Mouse (Mus musculus) forebrain, embryonic 10.5 days (tissue): ENCODE measurements around the gene Clec2i. TPM values are rescaled to one million over a fixed set of nuclear protein-coding genes. Genes with fewer than 3 reads are reported as not detected.
"Not testable (repeated sequence)": the region's sequence is repeated elsewhere in the genome, so short reads cannot be mapped to it uniquely, and the experiment has no call there.

Experiments
- DNase-seq: peaks from one replicate; pipeline ENCODE4 v3.0.0-alpha.2; 2017; ENCODE audit warnings: low spot score; ENCODE audit errors: extremely low spot score
- H3K27ac ChIP-seq: fragments of 300-500 bp; sonication (generic); 2 replicates; pipeline ENCODE4 v1.5.1; 2016; ENCODE audit warnings: mild to moderate bottlenecking
- H3K27me3 ChIP-seq: fragments of 300-500 bp; sonication (generic); 2 replicates; pipeline ENCODE4 v1.6.1; 2016; ENCODE audit warnings: mild to moderate bottlenecking; ENCODE audit not compliant: poor library complexity, severe bottlenecking
- H3K36me3 ChIP-seq: fragments of 300-500 bp; sonication (generic); replicated peaks from 2 replicates; pipeline ENCODE4 v1.6.1; 2016; ENCODE audit warnings: mild to moderate bottlenecking, moderate library complexity
- H3K4me1 ChIP-seq: fragments of 300-500 bp; sonication (generic); 2 replicates; pipeline ENCODE4 v1.6.1; 2016
- H3K4me3 ChIP-seq: fragments of 300-500 bp; sonication (generic); 2 replicates; pipeline ENCODE4 v1.5.1; 2016; ENCODE audit warnings: mild to moderate bottlenecking, moderate library complexity
- H3K9me3 ChIP-seq: fragments of 300-500 bp; sonication (generic); 2 replicates; pipeline ENCODE4 v1.6.1; 2016; ENCODE audit warnings: mild to moderate bottlenecking, moderate library complexity
- WGBS: fragments of 180-500 bp; shearing (Covaris S2); methylation state at CpG from one replicate; pipeline ENCODE4 v1.1.7; 2016; 5-methylcytosine and 5-hydroxymethylcytosine counted together
- polyA plus RNA-seq: library from polyadenylated mRNA; unstranded; fragments of >200 nt; fragmentation: Nextera tagmentation; extraction: Ambion mirVana; gene quantifications from 2 replicates; pipeline ENCODE4 v1.2.1, GENCODE M21; 2016

The Clec2i gene
- polyA plus RNA-seq, 1 experiment from 2014 or later = not detected

DNA sequence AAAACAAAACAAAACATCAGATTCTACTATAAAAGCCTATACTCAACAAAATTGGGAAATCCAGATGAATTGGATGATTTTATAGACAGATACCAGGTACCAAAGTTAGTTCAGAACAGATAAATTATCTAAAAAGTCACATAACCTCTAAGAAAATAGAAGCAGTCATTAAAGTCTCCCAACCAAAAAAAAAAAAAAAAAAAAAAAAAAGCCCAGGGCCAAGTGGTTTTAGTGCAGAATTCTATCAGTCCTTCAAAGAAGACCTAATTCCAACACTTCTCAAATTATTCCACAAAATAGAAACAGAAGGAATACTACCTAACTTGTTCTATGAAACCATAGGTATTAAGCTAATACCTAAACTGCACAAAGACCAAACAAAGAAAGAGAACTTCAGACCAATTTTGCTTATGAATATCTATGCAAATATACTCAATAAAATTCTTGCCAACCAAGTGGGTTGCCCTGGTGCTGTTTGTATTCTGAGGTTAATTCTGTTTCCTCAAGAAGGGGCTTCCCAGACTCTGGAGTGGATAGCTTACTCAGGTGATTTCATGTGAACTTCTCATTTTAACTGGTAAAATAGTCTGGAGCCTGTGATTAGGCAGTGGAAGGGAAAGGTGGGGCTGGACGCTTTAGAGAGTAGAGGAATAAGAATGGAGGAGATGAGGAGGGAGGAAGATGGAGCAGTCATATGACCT lies 15.3 kb upstream of the Clec2i start:
- peaks cover 7% of the 10 kb centered on the region for H3K4me1 ChIP-seq
- no peak for DNase-seq
- peaks cover 5% of the 10 kb centered on the region; the same call in 1 of the 2 replicates for H3K9me3 ChIP-seq
- WGBS = 87% methylated on average over 1 of the region's 1 CpGs
- H3K36me3 ChIP-seq = no peaks in the 10 kb centered on the region
- no peaks in the 10 kb centered on the region for H3K27me3 ChIP-seq
- no peak overlapping the region for H3K27ac ChIP-seq
- H3K4me3 ChIP-seq = no peak overlapping the region

DNA sequence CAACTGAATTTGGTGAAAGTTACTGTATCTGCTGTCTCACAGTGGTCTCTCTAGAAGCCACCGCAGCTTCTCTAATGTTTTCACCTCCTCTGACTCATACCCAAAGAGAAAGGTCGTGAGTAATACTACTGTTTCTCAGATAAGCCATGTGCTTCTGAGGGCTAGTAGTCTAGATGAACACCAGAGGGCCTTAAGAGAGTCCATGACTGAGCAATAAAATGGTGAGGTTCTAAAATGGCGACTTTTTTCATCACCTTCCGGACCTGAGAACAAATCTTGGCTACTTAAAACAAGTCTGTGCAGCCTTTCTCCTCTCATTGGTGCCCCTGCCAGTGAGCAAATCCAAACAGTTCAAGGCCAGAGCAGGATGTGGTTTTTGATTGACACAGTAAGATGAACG lies 1.4 kb downstream of the Clec2i start:
- no peaks in the 10 kb centered on the region for H3K27me3 ChIP-seq
- no peaks in the 10 kb centered on the region for H3K9me3 ChIP-seq
- no peak overlapping the region for H3K4me3 ChIP-seq
- H3K4me1 ChIP-seq = no peaks in the 10 kb centered on the region
- no peak overlapping the region for H3K27ac ChIP-seq
- WGBS = 84% methylated on average over 5 of the region's 5 CpGs
- no peak for DNase-seq
- no peaks in the 10 kb centered on the region for H3K36me3 ChIP-seq

DNA sequence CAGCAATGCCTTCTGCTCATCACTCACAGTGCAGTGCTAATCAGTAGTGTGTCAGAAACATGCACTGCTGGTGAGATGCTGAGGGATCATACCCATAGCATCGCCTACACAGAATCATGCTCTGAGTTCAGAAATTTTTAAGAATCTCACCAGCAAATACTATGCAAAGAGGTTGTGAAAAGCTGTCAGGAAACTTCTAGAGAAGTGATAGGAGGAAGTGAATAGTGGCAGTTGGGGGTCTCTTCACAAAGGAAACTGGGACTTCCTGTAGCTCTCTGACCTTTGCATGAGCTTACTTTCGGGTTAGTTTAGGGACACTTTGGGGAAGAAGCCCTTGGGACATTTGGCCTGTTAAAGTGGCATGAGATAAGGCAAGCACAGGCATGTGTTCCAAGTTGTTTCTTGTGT lies 3.6 kb downstream of the Clec2i start, which contains the start of gene BC035044:
BC035044 (minus strand) TSS at position 179 of the 408 bp plus-strand sequence.
- H3K27ac ChIP-seq = no peak within 1 kb of the TSS
- H3K9me3 ChIP-seq = no peaks in the 10 kb centered on the region
- H3K27me3 ChIP-seq = no peaks in the 10 kb centered on the region
- H3K4me3 ChIP-seq = no peak within 1 kb of the TSS
- WGBS = 76% methylated on average over 2 of the region's 2 CpGs
- no peaks in the 10 kb centered on the region for H3K4me1 ChIP-seq
- no peaks in the 10 kb centered on the region for H3K36me3 ChIP-seq
- no peak for DNase-seq

DNA sequence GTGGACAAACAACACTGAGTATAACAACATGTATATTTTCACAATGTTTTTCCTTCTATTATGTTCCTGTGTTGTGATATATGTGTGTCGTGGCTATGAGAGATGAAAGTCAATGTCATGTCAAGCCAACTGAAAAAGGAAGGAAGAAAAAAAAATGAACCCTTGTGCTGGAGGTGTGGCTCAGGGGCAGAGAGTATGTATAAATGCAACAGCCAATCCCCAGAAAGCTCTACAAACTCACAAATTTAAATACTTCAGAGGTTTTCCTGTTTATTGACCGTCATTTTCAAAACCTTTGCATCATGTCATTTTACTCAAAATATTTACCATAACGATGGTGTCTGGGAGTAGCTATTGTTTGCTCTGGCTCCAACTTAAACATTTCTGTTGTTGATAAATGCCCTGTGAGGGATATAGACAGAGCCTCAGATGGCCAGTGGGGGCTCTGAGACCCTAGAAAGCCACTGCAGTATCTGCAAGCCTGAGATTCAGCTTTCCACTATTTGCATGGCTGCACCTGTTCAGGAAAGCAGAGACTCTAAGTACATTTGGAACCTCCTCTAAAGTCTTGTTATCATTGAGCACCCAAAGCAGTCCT lies 8.1 kb downstream of the Clec2i start:
- no peaks in the 10 kb centered on the region for H3K27me3 ChIP-seq
- H3K27ac ChIP-seq = no peak overlapping the region
- H3K36me3 ChIP-seq = no peaks in the 10 kb centered on the region
- no peaks in the 10 kb centered on the region for H3K9me3 ChIP-seq
- H3K4me1 ChIP-seq = no peaks in the 10 kb centered on the region
- 91% methylated on average over 3 of the region's 3 CpGs for WGBS
- no peak overlapping the region for H3K4me3 ChIP-seq
- DNase-seq = no peak

DNA sequence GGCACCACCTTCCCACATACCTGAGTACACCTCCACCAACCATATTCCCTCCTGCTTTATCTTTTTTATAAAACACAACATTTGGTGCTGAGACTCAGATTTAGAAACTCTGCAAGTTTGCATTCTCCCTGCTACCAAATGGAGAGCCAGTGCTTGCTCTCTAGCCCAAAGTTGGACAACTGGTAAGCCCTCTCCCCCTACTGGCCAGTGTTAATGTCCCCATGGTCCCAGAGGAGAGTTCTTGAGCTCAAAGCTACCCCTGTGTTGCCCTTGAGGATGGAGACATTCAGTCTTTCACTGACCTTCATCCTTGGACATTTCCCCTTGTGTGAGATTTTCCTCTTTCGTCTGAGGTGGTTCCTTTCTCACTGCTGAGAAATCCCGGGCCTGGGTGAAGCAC lies 12.7 kb downstream of the Clec2i start:
- no peaks in the 10 kb centered on the region for H3K27me3 ChIP-seq
- H3K9me3 ChIP-seq = no peaks in the 10 kb centered on the region
- no peak for DNase-seq
- WGBS = 84% methylated on average over 2 of the region's 2 CpGs
- no peak overlapping the region for H3K4me3 ChIP-seq
- H3K4me1 ChIP-seq = no peaks in the 10 kb centered on the region
- no peak overlapping the region for H3K27ac ChIP-seq
- no peaks in the 10 kb centered on the region for H3K36me3 ChIP-seq

DNA sequence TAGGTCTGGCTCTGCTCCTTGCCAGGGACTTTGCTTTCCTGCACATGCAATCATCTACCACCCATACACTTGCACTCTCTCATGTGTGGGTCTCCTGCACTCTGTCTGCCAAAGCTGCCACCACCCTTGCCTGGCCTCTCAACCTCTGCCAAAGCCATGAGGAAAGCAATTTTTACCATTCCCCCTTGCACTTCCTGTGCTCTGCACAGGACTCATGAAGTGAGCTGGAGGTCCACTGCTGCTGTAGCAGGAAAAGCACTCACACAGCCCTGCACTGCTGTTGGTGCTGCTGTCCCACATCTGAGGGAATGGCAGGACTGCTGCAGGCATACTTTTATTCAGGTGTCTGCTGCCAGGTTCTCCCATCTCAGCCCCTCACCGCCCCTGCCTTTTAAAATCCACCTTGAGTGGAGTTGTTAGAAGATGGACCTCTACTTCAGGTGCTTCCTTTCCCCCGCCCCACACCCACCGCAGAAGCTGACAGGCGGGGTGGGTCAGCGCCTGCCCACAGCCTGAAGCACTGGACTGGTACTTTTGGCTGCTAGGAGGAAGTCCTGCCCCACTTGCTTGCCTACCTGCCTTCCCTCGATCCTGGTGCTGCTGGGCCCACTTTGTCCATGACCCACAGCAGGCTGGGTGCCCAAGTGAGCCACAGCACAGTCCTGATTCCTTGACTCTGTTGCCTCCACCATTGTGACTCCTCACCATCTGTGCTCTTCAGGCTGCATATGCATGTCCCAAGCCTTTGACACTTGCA lies 13.6 kb downstream of the Clec2i start:
- H3K36me3 ChIP-seq, H3K27ac ChIP-seq, H3K4me3 ChIP-seq, H3K9me3 ChIP-seq, DNase-seq, H3K4me1 ChIP-seq, H3K27me3 ChIP-seq: not testable (repeated sequence)
- 94% methylated on average over 6 of the region's 6 CpGs for WGBS

DNA sequence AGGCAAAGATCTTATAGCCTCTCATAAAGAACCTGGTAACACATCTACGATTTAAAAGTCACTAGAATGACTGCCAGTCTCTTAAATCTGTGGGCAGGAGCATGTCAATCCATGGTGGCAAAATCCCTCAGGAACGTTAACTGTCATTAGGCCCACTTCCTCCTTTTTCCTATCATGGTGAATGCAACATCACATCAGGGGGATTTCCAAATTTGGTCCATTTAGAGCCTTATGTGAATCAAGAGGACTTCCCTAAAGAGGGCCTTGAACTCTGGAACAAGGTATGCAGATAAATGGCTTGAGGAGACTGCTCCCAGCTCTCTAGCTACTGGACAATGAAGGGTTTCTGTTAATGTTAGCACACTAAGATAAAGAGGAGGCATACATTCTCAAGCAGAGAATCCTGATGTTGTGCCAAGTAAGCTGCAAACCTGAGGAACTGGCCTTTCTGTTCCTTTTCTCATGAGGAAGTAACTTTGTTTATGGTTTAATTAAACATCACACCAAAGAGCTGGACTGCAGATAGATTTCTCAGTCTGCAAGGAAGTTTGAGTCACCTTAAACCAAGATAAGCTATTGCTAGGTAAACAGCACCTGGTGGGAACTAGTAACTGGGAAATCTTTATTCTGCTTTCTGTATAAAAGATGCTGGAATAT lies 26.3 kb downstream of the Clec2i start:
- Histone ChIP-seq H3K9me3 (no peaks in the 10 kb centered on the region; the same call in 1 of the 2 replicates), H3K27ac (no peak overlapping the region), H3K4me1 (no peaks in the 10 kb centered on the region), H3K36me3 (no peaks in the 10 kb centered on the region), H3K27me3 (no peaks in the 10 kb centered on the region), H3K4me3 (no peak overlapping the region)
- DNase-seq = no peak
- WGBS = 87% methylated on average over 2 of the region's 2 CpGs

DNA sequence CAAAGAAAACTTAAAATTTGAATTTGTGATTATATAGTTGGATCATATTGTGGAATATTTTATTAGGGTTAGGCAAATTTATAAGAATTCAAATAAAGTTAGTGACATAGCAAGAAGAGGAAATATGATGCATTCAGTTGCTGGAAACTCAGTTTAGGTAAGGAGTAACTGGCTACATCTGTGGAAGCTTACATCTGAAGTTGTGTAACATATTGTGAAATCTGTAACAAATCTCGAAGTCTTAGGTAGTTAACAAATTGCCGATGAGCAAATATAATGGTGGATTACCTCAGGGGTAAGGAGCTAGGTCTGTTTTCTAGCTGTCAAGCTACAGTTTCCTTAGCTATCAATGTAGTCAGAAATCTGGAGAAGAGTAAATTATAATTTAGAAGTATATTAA lies 29.9 kb downstream of the Clec2i start:
- H3K27ac ChIP-seq = no peak overlapping the region
- no peaks in the 10 kb centered on the region for H3K4me1 ChIP-seq
- no peak for DNase-seq
- no peaks in the 10 kb centered on the region for H3K27me3 ChIP-seq
- H3K36me3 ChIP-seq = no peaks in the 10 kb centered on the region
- no peak overlapping the region for H3K4me3 ChIP-seq
- 93% methylated on average over 2 of the region's 2 CpGs for WGBS
- peaks cover 7% of the 10 kb centered on the region; the same call in 1 of the 2 replicates for H3K9me3 ChIP-seq

DNA sequence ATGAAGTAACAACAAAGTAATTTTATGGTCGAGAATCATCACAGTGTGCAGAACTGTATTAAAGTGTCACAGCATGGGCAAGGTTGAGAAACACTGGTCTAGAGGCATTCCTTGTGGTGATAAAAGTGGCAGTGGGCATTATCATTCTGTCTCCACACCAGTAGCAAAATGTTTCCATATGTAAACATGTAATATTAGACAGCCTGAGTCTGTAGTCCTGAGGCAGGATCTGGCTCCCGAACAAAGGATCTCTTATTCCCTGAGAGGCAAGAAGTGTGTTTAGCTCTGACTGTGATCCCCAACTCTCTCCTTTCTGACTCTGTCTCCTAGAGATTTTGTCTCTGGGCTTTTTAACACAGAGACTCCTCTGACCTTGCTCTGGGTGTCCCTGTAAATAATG lies 45.7 kb downstream of the Clec2i start:
- 65% methylated on average over 2 of the region's 2 CpGs for WGBS
- no peak overlapping the region for H3K4me3 ChIP-seq
- no peaks in the 10 kb centered on the region for H3K9me3 ChIP-seq
- no peaks in the 10 kb centered on the region for H3K4me1 ChIP-seq
- no peak overlapping the region for H3K27ac ChIP-seq
- DNase-seq = no peak
- no peaks in the 10 kb centered on the region for H3K36me3 ChIP-seq
- H3K27me3 ChIP-seq = no peaks in the 10 kb centered on the region

DNA sequence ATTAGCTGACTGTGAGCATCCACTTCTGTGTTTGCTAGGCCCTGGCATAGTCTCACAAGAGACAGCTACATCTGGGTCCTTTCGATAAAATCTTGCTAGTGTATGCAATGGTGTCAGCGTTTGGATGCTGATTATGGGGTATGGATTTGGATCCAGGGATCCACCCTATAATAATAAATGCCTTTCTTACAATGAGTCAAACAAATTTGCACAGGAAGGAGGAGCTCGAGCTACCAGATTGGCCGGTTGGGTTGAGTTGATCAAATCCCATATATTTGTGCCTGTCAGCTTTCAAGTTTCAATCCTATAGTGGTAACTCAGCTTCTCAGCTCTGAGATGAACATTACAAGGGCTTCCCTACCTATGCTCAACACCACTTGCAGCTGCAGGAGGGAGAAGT lies 46.7 kb downstream of the Clec2i start, which contains the start of gene Clec2g:
Clec2g (plus strand) TSS at position 301 of the 400 bp plus-strand sequence.
- not testable (repeated sequence) for H3K9me3 ChIP-seq, H3K36me3 ChIP-seq, H3K4me3 ChIP-seq, H3K4me1 ChIP-seq, DNase-seq, H3K27ac ChIP-seq, H3K27me3 ChIP-seq
- 96% methylated on average over 4 of the region's 4 CpGs for WGBS

DNA sequence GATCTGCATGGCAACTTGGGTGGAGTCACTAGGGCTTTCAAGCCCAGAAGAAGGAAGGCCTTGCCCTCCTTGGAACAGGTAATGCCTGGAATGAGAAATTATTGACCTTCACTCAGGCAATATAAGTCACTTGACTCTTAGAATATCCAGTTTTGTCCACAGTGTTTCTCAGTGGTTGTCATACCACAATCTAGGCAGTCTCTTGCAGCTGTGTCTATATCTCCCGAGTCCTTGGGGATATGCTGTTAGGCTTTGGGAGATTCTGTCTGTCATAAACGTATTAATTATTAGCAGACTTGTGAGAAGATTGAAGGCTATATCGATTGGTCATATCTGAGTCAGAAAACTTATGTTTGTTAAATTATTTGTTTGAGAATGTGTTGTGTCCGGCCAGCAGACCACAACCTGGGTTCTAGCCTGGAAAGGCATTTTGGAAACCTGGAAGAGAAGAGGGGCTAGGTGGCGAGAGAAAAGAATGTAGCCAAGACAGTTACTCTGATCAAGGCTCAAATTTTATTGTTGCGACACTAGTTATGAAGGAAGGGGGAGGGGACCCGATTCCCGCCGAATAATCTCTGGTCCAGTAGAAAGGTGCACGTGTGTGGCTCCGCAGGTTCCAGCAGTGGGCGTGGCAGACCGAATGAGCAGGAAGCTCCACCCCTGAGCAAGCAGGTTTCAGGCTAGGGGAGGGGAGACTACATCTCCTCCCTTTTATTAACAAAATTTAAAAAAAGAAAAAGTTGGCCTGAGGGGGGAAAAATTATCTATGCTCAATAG lies 48.7 kb downstream of the Clec2i start:
- not testable (repeated sequence) for DNase-seq, H3K4me3 ChIP-seq, H3K9me3 ChIP-seq, H3K27me3 ChIP-seq, H3K36me3 ChIP-seq, H3K4me1 ChIP-seq, H3K27ac ChIP-seq
- 90% methylated on average over 5 of the region's 13 CpGs for WGBS
